Mouse (Mus musculus): Measurements from ENCODE around the gene Zfp385b.

Zfp385b gene

GRCm38 (mm10) chr2:77583586-77583985, 235.9 kb downstream of the Zfp385b start:
- no peak for DNase-seq

GRCm38 (mm10) chr2:77576571-77576970, 242.9 kb downstream of the Zfp385b start:
- no peak for DNase-seq

GRCm38 (mm10) chr2:77567528-77568435, 251.7 kb downstream of the Zfp385b start:
- DNase-seq = no peak

GRCm38 (mm10) chr2:77563706-77564105, 255.7 kb downstream of the Zfp385b start:
- no peak for DNase-seq

GRCm38 (mm10) chr2:77561941-77562340, 257.5 kb downstream of the Zfp385b start:
- no peak for DNase-seq

- DNase-seq = no peak
These were observed 262.5 kb downstream of the Zfp385b start for GRCm38 (mm10) chr2:77556938-77557337.

- no peak for DNase-seq
These were observed 263.5 kb downstream of the Zfp385b start for GRCm38 (mm10) chr2:77555980-77556379.

GRCm38 (mm10) chr2:77552675-77553074, 266.8 kb downstream of the Zfp385b start:
- no peak for DNase-seq

GRCm38 (mm10) chr2:77543388-77543787, 276.1 kb downstream of the Zfp385b start:
- DNase-seq = no peak

GRCm38 (mm10) chr2:77542605-77543004, 276.8 kb downstream of the Zfp385b start:
- DNase-seq = no peak

- no peak for DNase-seq
These were observed 277.8 kb downstream of the Zfp385b start for GRCm38 (mm10) chr2:77541681-77542080.

- no peak for DNase-seq
These were observed 278.6 kb downstream of the Zfp385b start for GRCm38 (mm10) chr2:77540860-77541259.

- DNase-seq = no peak
These were observed 282.9 kb downstream of the Zfp385b start for GRCm38 (mm10) chr2:77536556-77536955.

- no peak for DNase-seq
These were observed 291.2 kb downstream of the Zfp385b start for GRCm38 (mm10) chr2:77528079-77528752.

GRCm38 (mm10) chr2:77527616-77528015, 291.8 kb downstream of the Zfp385b start:
- DNase-seq = no peak

GRCm38 (mm10) chr2:77526803-77527202, 292.6 kb downstream of the Zfp385b start:
- DNase-seq = no peak

- DNase-seq = no peak
These were observed 293.1 kb downstream of the Zfp385b start for GRCm38 (mm10) chr2:77526301-77526700.

GRCm38 (mm10) chr2:77522223-77522622, 297.2 kb downstream of the Zfp385b start:
- no peak for DNase-seq

GRCm38 (mm10) chr2:77519341-77519740, 300.1 kb downstream of the Zfp385b start:
- no peak for DNase-seq

GRCm38 (mm10) chr2:77518693-77519092, 300.7 kb downstream of the Zfp385b start:
- DNase-seq = no peak

- no peak for DNase-seq
These were observed 302.8 kb downstream of the Zfp385b start for GRCm38 (mm10) chr2:77516606-77517005.

GRCm38 (mm10) chr2:77515654-77516053, 303.8 kb downstream of the Zfp385b start:
- no peak for DNase-seq

- no peak for DNase-seq
These were observed 304.4 kb downstream of the Zfp385b start for GRCm38 (mm10) chr2:77515011-77515410.

GRCm38 (mm10) chr2:77514476-77514875, 305.0 kb downstream of the Zfp385b start:
- DNase-seq = no peak
